Mouse (Mus musculus) testis, postnatal 10 days (tissue): Measurements from ENCODE around the gene Rnase2a.
A peak's percentile ranks its signal among the peaks of the same experiment; 100 is the strongest.
"Not testable (repeated sequence)": the region's sequence is repeated elsewhere in the genome, so short reads cannot be mapped to it uniquely, and the experiment has no call there.

Experiments used
- DNase-seq: peaks from one replicate; pipeline ENCODE4 v3.0.0; 2021; ENCODE audit warnings: low spot score

The Rnase2a gene

DNA sequence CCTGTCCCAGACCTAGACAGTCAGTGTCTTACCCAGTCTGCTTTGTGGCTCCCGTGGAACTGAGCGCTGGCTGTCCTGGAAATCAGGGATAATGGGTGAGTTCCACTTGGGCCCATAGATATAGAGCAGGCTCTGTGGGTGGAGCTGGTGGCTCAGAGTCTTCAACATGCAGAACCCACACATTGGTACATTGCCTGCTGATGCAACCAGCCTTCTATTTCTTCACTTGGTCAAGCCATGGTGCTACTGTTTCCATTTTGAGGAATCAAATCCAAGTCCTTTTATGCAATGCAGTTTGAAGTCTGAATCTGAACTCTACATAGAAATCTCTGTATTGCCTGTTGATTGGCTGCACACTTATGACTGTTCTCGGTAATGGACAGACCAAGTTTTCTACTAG is at the start of gene Rnase2a:
Rnase2a (minus strand) TSS at position 72 of the 400 bp plus-strand sequence.
- no peak for DNase-seq

DNA sequence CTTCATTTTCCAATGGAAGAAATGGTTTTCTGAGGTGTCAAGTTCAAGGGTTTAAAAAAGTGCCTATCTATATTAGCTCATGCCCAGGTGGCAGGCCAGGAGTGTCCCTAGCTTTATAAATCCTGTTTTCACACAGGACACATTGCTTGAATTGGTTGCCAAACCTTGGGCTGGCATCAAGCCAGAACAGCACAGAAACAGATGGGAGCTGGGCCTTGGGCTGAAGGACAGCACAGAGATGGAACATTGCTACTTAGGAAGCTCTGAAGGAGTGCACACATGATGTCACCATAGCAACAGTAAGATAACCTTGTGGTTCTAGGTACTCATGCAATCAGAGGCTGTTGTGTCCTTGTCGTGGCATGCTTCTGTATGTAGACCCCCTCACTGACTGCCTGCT is 35.6 kb upstream of the Rnase2a start:
- no peak for DNase-seq

DNA sequence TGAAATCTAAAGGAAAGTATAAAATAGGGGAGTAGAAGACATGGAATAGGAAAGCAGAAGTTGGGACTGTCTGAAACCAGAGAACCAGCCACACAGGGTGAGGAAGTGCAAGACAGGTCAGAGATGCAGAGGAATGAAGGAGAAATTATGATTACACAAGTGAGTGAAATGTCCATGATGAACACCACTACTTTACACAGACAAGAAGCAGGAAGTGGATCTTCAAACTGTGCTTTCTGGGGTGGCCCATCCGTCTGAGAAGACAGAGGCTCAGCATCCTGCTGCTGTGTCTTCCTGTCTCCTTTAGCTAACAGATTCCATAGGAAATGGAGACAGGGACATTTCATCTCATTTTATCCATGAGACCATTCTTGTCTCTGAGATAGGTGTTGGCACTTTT is 22.6 kb upstream of the Rnase2a start:
- DNase-seq = not testable (repeated sequence)

DNA sequence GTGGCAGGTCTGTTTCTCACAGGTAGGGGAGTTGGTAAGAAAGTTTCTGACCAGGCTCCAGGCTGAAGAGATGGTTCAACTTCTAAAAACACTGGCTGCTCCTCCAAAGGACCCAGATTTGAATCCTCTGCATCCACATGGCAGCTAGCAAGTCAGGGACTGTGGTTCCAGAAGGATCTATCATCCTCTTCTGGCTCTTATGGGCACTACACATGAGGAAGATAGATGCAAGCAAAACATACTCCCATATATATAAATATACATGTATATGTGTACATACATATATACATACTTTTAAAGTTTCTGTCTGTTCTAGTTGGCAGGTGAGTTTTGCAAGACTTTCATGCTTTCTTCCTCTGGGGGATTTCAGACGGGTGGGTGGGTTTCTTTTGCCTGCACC is 12.8 kb upstream of the Rnase2a start:
- no peak for DNase-seq

DNA sequence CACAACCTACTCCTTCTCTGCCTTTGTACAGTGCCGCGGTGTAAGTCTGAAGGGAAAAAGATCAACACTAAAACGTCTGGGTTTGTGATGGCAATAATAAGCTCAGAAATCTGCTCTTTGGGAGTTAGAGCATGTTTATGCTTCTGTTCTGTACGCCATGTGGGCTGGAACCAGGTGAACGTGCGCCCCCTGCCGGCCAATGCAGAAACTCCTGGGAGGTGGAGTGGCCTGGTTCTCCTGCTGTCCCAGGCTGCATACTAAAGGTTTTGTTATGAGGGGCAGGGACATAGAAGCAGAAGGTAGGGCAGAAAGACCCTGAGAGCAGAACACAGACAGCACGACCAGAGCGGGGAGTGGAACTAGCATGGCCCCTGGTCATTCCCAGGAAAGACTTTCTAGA is 10.2 kb upstream of the Rnase2a start:
- DNase-seq = peak; percentile 88

DNA sequence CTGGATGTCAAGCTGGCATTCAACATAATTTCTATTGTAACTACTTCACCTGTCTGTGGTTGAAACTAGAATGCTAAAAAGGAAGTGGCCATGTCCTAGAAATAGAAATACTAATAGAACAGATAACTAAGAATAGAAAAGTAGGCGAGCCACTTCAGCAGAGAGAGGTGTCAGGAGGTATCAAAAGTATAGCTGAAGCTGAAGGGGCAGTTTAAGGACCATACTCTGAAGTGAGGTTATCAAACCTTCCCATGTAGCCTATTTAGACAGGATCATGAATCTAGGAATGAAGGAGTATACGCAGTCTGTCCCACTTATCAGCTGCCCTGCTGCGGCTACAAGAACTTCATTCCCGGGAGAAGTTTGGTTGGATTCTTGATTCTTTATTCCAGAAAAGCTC is 9.8 kb upstream of the Rnase2a start:
- DNase-seq = no peak

DNA sequence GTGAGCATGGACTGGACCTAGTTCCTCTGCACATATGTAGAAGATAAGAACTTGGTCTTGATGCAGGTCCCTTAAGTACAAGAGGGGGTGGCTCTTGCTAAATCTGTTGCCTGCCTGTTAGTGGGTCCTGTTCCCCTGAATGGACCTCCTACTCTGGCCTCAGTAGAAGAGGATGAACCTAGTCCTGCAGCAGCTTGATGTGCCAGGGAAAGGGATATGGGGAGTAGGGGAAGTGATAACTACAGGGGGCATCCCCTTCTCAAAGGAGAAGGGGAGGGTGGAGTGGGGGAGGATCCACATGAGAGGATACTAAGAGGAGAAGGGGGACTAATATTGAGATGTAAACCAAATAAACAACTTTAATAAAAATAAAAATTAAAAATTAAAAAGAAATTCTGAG is 6.5 kb upstream of the Rnase2a start:
- DNase-seq = no peak

DNA sequence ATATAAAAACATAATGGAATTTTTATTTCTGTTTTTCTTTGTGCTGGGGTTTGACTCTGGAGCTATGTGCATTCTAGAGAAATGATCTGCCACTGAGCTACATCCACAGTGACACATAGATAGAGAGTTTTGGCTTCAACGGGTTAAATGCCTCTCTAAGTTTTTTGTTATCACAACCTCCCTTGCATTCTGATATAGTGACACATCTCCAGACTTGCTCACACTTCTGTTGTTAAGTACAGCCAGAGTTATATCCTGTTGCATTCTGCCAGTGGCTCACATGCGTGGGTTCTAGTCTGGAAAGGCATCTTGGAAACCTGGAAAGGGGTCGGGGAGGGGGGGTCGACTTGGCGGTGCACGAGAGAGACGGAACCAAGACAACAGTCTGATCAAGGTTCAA is 3.8 kb upstream of the Rnase2a start:
- no peak for DNase-seq

DNA sequence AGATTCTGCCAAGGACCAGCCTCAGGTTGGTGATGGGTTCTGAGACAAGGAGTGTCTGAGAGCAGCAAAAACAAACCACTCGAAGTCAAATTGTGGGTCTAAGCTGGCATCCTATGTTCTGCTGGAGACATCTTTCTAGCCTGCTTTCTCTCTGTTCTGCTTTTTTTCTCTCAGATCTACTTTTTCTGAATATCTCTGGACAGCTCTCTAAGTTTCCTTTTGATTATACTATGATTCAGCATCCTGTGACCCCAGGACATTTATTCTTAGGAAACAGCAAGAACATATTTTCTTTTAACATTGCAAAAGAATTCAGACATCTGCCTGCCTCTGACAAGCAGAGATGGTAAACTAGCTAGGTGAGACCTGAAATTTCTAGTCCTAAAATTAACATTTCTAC is 2.3 kb downstream of the Rnase2a start:
- no peak for DNase-seq

DNA sequence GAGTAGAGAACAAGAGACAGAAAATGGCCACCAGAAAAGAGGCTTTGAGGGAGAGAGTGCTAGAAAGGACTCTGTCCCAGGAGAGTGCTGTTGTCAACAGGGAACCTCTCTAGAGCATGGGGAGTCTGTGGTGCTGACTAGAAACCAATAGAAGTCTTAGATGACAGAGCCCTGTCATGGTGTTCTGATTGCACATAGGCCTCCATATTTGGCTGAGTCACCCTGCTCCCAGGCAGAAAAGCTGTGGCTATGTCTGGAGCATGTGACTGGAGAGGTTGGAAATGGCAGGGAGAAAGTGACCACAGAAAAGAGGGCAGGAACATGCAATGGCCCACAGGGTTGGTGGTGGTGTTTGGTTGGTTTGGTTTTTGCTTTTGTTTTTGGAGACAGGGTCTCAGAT is 3.7 kb downstream of the Rnase2a start:
- not testable (repeated sequence) for DNase-seq

DNA sequence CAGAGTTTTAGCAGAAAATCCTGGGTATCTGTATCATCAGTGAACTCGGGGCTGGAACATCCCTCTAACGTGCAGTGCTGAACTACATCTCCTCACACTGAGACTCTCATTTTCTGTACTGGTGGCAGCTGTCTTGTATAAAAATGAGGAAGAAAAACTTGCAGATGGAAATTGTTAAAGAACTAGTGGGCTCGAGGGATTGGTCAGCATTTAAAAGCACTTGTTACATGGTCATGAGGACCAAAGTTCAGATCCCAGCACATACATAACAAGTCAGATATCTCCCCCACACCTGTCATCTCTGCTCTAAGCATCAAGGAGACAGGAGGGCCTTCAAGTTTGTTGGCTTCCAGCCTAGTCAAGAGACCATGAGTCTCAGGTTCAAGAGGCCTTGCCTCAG is 5.6 kb downstream of the Rnase2a start:
- no peak for DNase-seq

DNA sequence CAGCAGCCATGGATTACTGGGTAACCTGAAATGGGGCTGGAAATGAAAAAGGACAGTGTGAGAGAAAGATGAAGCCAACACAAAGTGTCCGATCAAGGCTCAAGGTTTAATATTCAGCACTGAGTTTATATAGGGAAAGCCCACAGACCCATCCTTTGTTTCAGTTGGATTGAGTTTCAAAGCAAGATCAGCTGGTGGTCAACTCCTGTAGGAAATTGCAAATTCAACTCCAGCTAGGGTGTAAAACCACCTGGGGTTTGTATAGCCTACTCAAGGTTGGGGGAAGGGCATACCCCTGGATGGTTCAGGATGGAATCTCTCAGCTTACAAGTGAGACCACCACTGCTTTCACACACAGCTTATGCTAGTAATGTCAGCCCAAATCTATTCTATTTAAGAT is 8.2 kb downstream of the Rnase2a start:
- no peak for DNase-seq

DNA sequence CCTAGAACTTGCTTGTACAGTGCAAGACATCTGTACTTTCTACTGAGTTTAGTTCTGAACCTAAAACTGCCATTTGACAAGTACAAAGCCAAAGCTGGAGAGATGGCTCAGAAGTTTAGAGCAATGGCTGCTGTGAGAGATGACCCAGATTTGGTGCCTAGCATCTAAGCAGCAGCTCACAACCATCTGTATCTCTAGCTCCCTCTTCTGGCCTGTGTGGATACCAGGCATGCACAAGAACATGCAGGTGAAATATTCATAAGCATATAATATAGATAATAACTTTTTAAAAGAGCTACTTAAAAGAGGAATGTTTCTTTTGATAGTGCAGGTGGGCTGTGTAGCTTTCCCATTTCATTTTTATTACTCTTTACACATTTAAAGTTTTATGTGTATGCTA is 15.0 kb downstream of the Rnase2a start:
- DNase-seq = no peak

DNA sequence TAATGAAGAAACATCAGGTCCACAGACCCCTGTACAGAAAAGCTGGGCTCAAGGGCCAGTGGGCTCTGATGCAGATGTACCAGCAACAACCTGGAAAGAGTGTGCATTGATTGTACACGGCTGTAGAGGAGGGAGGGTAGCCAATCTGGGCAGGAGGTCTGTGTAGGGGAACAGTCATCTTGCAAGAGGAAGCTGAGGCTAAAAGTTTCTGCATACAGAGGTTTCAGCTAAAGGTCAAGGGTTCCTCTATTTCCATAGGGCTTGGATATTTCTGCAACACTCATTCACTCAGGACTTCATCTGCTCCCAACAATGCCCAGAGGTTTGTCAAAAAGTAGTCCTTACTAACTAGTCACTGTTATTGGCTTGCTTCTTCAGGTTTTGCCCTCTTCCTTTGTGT is 18.4 kb downstream of the Rnase2a start:
- not testable (repeated sequence) for DNase-seq

DNA sequence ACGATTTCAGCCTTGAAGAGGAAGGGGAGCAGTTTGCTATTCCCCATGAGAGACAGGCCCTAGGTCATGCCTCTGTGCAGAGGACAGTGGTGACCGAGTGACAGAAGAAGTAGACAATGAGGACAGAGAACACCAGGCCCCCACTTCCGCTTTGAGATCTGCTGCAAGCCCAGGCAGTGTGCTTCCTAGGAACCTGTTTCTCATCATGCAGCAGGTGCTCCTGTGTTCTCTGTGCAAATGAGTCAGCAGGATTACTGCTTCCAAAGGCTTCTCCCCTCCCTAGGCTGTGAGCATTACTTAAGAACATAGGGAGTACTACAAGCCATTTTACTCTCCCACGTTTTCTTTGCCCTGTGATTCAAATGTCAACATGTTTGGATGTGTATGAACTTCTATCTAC is 26.3 kb downstream of the Rnase2a start:
- DNase-seq = not testable (repeated sequence)

DNA sequence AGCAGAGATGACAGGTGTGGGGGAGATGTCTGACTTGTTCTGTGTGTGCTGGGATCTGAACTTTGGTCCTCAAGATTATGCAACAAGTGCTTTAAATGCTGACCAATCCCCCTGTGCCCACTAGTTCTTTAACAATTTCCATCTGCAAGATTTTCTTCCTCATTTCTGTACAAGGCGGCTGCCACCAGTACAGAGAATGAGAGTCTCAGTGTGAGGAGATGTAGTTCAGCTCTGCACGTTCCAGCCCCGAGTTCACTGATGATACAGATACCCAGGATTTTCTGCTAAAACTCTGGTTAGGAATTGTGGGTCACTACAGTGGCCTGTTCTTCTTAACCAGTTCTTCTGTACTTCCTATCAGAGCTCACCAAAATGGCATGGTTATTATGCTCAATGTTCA is 35.8 kb downstream of the Rnase2a start:
- not testable (repeated sequence) for DNase-seq
